Mouse (Mus musculus) splenic B cell, adult 2 months (primary cell): ENCODE measurements around the gene Acyp1.

Experiments used
- DNase-seq: peaks from one replicate; pipeline ENCODE4 v3.0.0-alpha.2; 2011; ENCODE audit warnings: low read depth, low spot score
- H3K27me3 ChIP-seq: 2 replicates; pipeline ENCODE4 v1.6.1; 2012; ENCODE audit warnings: mild to moderate bottlenecking, low read length, moderate library complexity, mixed read lengths; ENCODE audit not compliant: control insufficient read depth, poor library complexity, insufficient read depth, severe bottlenecking
- H3K36me3 ChIP-seq: 2 replicates; pipeline ENCODE4 v1.6.1; 2012; ENCODE audit warnings: mild to moderate bottlenecking, low read length, moderate library complexity, mixed read lengths; ENCODE audit not compliant: control insufficient read depth, poor library complexity, insufficient read depth, severe bottlenecking

Acyp1 gene

DNA sequence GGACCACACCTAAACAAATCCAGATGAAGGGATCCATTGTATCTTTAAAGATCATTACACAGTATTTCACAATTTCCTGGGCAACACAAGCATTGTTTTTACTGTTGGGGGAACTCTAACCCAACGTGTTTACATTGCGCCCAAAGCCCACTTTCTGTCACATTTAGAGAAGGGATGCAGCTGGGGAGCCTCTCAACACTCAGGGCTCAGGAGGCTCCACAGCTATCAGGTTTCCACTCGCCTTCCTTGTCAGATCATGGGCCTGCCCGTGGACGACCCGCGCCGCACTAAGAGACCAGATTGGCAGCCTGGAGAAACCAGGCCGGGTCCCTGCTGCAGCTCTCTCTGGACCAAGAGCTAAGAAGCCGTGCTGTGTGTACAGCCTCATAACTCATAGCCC lies 14.7 kb downstream of the Acyp1 start:
- H3K27me3 ChIP-seq, result no peaks in the 10 kb centered on the region

DNA sequence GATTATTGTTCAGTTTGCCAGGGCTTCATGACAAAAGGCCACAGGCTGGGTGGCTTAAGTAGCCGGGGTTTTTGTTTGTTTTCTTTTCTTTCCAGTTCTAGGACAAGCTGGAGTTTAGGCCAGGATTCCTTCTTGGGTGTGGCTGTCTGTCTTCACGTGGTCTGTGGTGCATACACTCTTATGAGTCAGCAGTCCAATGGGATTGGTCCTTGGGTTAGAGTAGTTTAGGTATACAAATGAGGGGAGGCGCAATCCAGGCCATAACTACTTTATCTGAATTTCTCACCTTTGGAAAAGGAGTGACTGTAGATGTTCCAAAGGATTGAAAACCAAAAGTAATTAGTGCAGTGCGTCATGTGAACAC lies 16.4 kb downstream of the Acyp1 start:
- DNase-seq, result no peak
- H3K36me3 ChIP-seq, result no peaks in the 10 kb centered on the region
- H3K27me3 ChIP-seq, result no peaks in the 10 kb centered on the region

More for the DNA sequence above, 14.7 kb downstream of the Acyp1 start:
- H3K36me3 ChIP-seq, result no peaks in the 10 kb centered on the region
- DNase-seq, result no peak

DNA sequence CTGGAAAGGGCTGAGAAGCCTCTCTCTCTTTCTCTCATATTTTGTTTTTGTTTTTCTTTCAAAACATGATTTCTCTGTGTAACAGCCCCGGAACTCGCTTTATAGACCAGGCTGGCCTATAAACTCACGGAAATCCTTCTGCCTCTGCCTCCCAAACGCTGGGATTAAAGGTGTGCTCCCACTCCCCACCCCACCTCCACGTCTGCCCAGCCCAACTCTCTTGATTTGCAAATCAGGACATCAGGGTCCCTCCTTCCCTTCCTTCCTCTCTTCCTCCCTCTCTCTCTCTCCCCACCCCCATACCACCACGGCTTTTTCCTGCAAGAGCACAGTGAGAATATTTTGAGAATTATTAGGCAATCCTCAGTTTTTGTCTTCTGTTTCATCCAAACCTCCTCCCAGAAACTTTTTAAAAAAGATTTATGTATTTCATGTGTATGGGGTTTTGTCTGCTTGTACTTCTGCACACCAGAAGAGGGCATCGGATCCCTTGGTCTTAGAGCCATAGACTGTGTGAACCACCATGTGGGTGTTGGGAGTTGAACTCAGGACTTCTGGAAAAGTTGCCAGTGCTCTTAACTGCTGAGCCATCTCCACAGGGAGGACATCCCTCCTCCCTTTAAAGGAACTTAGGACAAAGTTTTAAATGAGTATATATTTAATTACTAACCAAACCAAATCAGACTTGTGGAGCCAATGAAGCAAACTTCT lies 17.0 kb downstream of the Acyp1 start:
- no peaks in the 10 kb centered on the region for H3K36me3 ChIP-seq
- DNase-seq, result no peak
- H3K27me3 ChIP-seq, result no peaks in the 10 kb centered on the region

DNA sequence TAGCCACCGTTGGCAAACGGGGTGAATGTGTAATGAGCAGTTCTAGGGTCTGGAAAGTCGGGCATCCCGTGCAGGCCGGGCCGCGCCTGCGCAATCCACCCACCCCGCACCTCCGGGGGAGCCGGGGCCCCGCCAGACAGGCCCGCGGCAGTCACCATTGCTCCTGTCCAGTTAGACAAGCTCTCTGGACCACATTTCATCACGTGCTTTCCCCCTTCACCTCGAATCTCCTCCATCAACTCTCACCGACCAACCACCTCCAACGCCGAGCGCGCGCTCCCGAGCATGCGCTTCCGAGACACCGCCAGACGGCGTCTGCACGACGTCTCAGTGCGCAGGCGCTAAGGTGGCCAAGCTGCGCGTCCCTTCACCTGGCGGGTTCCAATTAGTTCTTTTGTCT lies 17.9 kb downstream of the Acyp1 start, which contains the start of gene Mlh3:
Gene Mlh3 (minus strand): TSS at position 281 of the 400 bp plus-strand sequence.
- no peaks in the 10 kb centered on the region for H3K36me3 ChIP-seq
- peak; percentile 91 for DNase-seq
- no peaks in the 10 kb centered on the region for H3K27me3 ChIP-seq

DNA sequence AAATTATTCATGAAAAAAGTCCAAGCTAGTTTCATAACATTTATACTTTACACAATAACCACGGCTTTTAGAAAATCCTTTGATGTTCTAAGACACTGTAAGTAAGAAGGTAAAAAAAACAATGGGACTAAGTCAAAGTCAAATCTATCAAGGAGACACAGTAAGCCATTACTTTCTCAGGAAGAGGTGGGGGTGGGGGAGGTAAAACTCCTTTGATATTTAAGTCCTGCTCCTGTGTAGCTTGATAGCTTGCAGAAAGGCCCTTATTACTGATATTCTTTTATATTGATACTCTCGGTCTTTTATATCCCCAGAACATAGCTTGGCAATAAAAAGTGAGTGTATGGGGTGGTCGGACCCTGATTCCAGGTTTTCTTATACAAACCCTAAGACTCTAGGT lies 18.4 kb downstream of the Acyp1 start:
- no peak for DNase-seq
- H3K36me3 ChIP-seq, result no peaks in the 10 kb centered on the region
- H3K27me3 ChIP-seq, result no peaks in the 10 kb centered on the region

DNA sequence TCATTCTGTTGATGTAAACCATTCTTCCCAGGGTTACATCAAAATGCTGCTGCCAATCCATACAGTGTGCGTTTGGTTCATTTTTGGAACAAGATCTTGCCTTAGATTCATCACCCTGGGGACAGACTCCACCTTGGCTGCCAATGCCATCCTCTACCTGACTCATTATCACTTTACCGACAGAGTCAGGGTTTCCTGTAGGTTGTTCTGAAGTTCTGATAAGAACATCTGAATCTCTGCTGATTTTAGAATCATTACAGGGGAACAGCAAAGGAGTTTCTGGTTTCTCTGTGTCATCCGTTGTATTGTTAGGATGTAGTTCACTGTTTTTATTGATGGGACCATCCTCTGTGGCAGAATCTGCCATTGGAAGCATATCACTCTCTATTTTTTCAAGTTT lies 22.0 kb downstream of the Acyp1 start:
- DNase-seq, result no peak
- H3K27me3 ChIP-seq, result no peaks in the 10 kb centered on the region
- 0 out of 2 replicates have a peak, but pooled peaks cover 2% of the 10 kb centered on the region for H3K36me3 ChIP-seq

DNA sequence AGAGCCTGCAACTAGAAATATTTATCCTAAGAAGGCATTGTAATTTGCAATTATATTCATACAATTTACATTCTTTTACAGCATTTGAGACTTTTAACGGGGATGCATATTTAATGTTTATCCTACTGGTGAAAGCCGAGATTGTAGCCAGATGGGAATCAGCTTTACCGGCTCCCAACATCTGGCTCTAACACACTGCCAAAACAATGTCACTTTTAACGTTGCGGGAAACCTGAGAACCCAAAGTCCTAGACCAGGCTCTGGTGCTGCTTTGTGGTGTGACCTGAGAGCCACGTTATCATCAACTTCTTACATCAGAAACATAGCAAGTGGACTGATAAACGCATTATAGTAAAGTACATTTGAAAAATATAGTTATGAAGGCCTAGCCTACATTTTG lies 23.3 kb downstream of the Acyp1 start:
- 0 out of 2 replicates have a peak, but pooled peaks cover 2% of the 10 kb centered on the region for H3K36me3 ChIP-seq
- DNase-seq, result no peak

DNA sequence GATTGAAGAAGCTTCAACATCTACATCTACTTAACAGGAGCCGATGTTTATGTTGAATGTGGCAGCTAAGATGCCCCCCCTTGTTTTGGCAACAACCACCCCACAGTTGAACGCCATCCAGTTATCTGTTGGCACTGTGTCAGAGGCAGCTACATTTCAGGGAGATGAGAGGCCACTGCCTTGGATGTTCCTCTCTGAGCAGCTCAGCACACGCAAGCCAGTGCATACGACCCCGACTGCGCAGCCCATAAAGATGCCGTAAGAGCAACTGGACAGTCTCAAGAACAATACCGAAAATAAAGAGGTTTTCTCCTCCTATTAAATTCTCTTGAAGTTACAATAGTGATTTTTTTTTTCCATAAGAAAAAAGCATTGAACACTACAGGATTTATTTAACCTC lies 23.7 kb downstream of the Acyp1 start:
- 0 out of 2 replicates have a peak, but pooled peaks cover 2% of the 10 kb centered on the region for H3K36me3 ChIP-seq
- no peaks in the 10 kb centered on the region for H3K27me3 ChIP-seq
- no peak for DNase-seq

More for the DNA sequence above, 23.3 kb downstream of the Acyp1 start:
- H3K27me3 ChIP-seq, result no peaks in the 10 kb centered on the region

DNA sequence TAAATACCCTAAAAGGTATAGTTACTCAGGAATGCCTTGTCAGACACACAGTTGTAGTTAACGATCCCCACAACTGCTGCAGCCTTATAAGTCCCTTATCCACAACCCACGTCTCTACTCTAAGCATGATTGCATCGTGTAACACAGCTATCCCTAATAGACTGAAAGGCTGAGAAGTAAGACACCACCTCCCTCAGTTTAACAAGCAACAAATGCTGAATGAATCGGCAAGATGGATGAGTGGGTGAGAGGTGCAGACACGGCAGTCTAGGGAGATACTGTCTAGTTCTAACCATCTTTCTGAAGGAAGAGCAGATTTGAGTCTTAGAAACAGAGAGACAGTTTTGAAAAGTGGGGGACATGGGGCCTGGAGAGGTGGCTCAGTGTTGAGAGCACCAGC lies 25.0 kb downstream of the Acyp1 start:
- no peak for DNase-seq
- Histone ChIP-seq H3K27me3 (no peaks in the 10 kb centered on the region), H3K36me3 (0 out of 2 replicates have a peak, but pooled peaks cover 2% of the 10 kb centered on the region)

DNA sequence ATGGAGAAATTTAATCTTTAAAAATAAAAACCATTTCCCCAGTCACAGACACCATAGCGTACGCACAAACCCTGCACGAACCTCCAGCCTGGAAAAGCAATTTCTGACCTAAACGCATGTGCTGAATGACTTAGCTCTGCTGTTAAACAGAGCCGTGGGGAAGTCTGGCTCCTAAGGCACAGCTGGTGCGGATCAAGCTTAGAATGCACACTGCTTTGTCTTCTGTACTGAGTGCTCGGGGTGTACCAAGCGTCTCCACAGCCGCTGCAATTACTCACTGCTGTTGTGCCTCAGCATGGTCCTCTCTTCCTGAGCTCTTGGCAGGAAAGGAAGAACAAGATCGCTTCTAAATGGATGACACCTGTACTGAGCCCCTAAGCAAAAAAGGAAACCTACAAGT lies 25.7 kb downstream of the Acyp1 start:
- DNase-seq, result no peak
- H3K27me3 ChIP-seq, result no peaks in the 10 kb centered on the region
- 0 out of 2 replicates have a peak, but pooled peaks cover 2% of the 10 kb centered on the region for H3K36me3 ChIP-seq

DNA sequence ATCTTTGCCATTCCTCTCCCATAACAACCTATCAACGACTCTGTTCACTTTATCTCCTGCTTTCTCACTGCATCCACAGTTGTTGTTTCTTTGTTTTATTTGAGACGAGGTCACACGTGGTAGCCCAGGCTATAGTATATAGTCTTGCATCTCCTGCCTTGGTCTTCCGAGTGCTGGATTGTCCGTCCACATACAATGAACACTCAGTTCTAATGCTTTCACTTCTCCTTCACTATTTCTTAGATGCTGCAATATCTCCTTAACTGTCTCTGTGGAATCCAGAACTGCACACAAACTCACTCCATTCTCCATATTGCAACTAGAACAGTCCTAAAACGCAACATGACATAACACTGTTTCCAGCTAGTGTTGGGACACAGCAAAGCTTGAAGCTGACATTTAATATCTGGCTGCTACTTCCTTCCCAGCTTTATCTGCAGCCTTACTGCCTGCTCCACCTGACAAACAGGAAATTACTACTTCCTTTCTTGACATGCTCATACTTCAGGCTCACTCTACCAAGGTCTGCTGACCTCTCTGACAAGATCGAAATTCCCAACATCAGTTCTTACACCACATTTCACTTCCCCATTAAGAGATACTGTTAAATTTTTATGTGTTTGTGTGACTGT lies 31.1 kb downstream of the Acyp1 start:
- no peaks in the 10 kb centered on the region for H3K27me3 ChIP-seq
- H3K36me3 ChIP-seq, result no peaks in the 10 kb centered on the region
- DNase-seq, result peak; percentile 66

DNA sequence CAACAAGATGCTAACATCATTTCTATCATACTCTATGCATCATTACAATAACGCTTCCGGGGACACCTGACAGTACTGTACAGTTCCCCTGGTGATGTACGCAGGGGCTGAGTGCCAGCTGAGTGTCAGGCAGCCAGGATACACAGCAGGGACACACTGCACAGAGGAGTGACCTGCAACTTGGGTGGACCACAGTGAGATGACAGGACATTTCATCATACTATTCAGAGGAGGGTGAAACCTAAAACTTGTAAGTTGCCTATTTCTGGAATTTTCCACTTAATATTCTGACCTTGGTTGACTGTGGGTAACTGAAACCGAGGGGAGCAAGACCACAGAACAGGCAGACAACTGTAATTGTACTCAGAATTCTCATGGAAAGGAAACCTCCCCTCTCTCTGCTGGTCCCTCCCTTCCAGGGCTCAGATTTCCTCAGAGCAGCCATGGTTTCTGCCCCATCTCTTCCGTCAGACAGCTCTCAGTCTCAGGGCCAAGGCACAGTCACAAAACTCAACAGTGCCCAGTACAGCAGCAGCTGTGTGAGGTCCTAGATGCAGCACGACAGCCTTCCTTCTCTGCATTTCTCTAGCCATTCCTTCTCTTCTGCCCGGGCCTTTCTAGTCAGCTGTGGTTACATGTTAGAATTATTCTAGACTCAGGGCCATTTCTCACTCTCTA lies 32.0 kb downstream of the Acyp1 start:
- no peak for DNase-seq
- no peaks in the 10 kb centered on the region for H3K27me3 ChIP-seq
- H3K36me3 ChIP-seq, result no peaks in the 10 kb centered on the region

DNA sequence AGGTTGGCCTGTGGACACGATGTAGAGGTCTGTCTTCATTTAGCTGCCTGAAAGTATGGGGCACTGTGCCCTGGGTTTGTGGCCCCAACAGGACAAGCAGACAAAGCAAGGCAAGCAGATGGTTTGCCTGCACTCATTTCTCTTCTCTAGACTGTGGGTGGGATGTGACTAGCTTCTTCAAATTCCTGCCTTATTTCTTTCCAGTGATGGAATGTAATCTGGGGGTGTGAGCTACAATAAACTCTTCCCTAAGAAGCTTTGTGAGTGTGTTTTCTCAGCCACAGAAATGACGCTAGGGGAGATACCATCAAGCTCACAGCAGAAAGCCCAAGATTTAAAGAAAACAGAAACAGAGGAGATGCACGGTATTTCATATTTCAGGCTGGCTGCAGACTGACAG lies 36.2 kb downstream of the Acyp1 start:
- H3K36me3 ChIP-seq, result no peaks in the 10 kb centered on the region
- no peak for DNase-seq
- H3K27me3 ChIP-seq, result no peaks in the 10 kb centered on the region

DNA sequence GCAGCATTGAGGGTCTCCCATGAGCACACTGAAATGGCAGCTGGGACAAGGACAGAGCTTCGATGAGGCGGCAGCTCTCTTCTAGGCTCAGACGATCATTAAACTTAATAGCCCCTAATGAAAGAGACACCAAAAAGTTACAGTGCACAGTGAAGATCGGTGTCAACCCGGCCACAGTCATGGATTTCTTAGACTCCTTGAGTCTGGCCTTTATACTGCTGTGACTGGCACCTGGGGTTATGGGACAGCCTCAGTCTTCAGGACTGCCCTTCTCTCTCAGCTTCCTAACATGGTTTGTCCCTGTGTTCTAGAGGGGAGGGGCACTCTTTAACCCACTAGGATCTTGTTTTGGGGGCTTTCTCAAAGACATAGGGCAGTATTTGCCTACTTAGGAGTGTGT lies 50.7 kb downstream of the Acyp1 start:
- H3K36me3 ChIP-seq, result no peaks in the 10 kb centered on the region
- DNase-seq, result no peak

More for the DNA sequence above, 50.7 kb downstream of the Acyp1 start:
- no peaks in the 10 kb centered on the region for H3K27me3 ChIP-seq
